Mouse (Mus musculus): ENCODE measurements at regions not wholly inside any gene's neighbourhood (a gene's known extent, or its start where the extent isn't known, plus 50 kb on each side); places are given as distances from the start of the nearest gene placed in this dataset.
A peak's percentile ranks its signal among the peaks of the same experiment; 100 is the strongest.

GRCm38 (mm10) chr11:114551262-114551661 lies 117.1 kb upstream of the Rpl38 start:
- DNase-seq (ENCODE audit: low spot score in 2 of 2): no peak

- DNase-seq (ENCODE audit: low spot score in 2 of 2): no peak
These were observed 119.7 kb upstream of the Rpl38 start for GRCm38 (mm10) chr11:114548658-114549057.

GRCm38 (mm10) chr11:114544212-114544611 lies 124.1 kb upstream of the Rpl38 start:
- no peak for DNase-seq (ENCODE audit: low spot score in 2 of 2)

GRCm38 (mm10) chr11:114542167-114542566 lies 126.2 kb upstream of the Rpl38 start:
- DNase-seq (ENCODE audit: low spot score in 2 of 2): no peak

GRCm38 (mm10) chr11:114540503-114540902 lies 127.8 kb upstream of the Rpl38 start:
- no peak for DNase-seq (ENCODE audit: low spot score in 2 of 2)

- DNase-seq (ENCODE audit: low spot score in 2 of 2): no peak
These were observed 131.5 kb upstream of the Rpl38 start for GRCm38 (mm10) chr11:114536616-114537493.

- DNase-seq (ENCODE audit: low spot score in 2 of 2): no peak
These were observed 132.4 kb upstream of the Rpl38 start for GRCm38 (mm10) chr11:114535900-114536299.

- no peak for DNase-seq (ENCODE audit: low spot score in 2 of 2)
These were observed 133.9 kb upstream of the Rpl38 start for GRCm38 (mm10) chr11:114534436-114534835.

- DNase-seq (ENCODE audit: low spot score in 2 of 2): no peak
These were observed 137.0 kb upstream of the Rpl38 start for GRCm38 (mm10) chr11:114531241-114531765.

- DNase-seq (ENCODE audit: low spot score in 2 of 2): no peak
These were observed 139.2 kb upstream of the Rpl38 start for GRCm38 (mm10) chr11:114528937-114529772.

- peak; percentile 18 to 45 for DNase-seq (ENCODE audit: low spot score in 2 of 2)
These were observed 144.7 kb upstream of the Rpl38 start for GRCm38 (mm10) chr11:114523444-114524238.

- no peak for DNase-seq (ENCODE audit: low spot score in 2 of 2)
These were observed 153.0 kb upstream of the Rpl38 start for GRCm38 (mm10) chr11:114515278-114515677.

GRCm38 (mm10) chr11:114514126-114514525 lies 154.2 kb upstream of the Rpl38 start:
- no peak for DNase-seq (ENCODE audit: low spot score in 2 of 2)

GRCm38 (mm10) chr11:114513446-114513845 lies 154.9 kb upstream of the Rpl38 start:
- no peak for DNase-seq (ENCODE audit: low spot score in 2 of 2)

- no peak for DNase-seq (ENCODE audit: low spot score in 2 of 2)
These were observed 156.3 kb upstream of the Rpl38 start for GRCm38 (mm10) chr11:114511994-114512393.

GRCm38 (mm10) chr11:114502562-114502961 lies 165.8 kb upstream of the Rpl38 start:
- DNase-seq (ENCODE audit: low spot score in 2 of 2): no peak

GRCm38 (mm10) chr11:114501869-114502540 lies 166.3 kb upstream of the Rpl38 start:
- no peak for DNase-seq (ENCODE audit: low spot score in 2 of 2)

GRCm38 (mm10) chr11:114500416-114500815 lies 167.9 kb upstream of the Rpl38 start:
- DNase-seq (ENCODE audit: low spot score in 2 of 2): no peak

GRCm38 (mm10) chr11:114499665-114500064 lies 168.7 kb upstream of the Rpl38 start:
- DNase-seq (ENCODE audit: low spot score in 2 of 2): no peak

GRCm38 (mm10) chr11:114495520-114495921 lies 172.8 kb upstream of the Rpl38 start:
- no peak for DNase-seq (ENCODE audit: low spot score in 2 of 2)

GRCm38 (mm10) chr11:114486455-114486854 lies 181.9 kb upstream of the Rpl38 start:
- no peak for DNase-seq (ENCODE audit: low spot score in 2 of 2)
